Mouse (Mus musculus) spleen, embryonic (tissue): Measurements from ENCODE around the gene Utf1.

Experiments
- CTCF ChIA-PET: fragments of 350-600 bp; sonication (Branson Sonifier 250); formaldehyde crosslinking; loops from one replicate; lab custom pipeline; 2022; lab: Charles Lee

Gene Utf1

GRCm38 (mm10) chr7:139970979-139971378 is 27.4 kb downstream of the Utf1 start:
- CTCF ChIA-PET, result interaction anchor here (2.2 kb wide), 1 partner anchor 24 kb away, joined by 7 read pairs; no protein-coding TSS in a partner anchor

GRCm38 (mm10) chr7:139971436-139971835 is 27.8 kb downstream of the Utf1 start:
- CTCF ChIA-PET, result interaction anchor here (0.6 to 2.2 kb wide), 2 partner anchors 20 to 23 kb away, joined by 6 to 7 read pairs; no protein-coding TSS in a partner anchor

DNA sequence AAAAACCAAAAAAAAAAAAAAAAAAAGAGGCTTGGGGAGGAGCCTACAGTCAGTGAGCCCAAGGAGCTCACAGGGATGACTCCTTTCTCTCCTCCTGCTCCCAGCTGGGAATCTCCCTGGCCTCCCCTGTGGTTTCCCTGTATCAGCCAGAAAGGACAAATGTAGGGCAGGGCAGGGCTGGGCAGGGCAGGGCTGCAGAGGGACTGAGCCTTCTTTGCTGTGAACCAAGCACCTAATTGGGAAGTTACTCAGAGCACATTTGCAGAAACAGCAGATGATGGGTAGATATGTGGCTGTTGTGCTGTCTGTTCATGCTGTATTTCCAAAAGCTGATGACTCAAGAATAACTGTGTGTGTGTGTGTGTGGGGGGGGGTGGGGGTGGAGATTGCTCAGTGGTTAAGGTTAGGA is 29.3 kb downstream of the Utf1 start:
- CTCF ChIA-PET, result no interaction called here

DNA sequence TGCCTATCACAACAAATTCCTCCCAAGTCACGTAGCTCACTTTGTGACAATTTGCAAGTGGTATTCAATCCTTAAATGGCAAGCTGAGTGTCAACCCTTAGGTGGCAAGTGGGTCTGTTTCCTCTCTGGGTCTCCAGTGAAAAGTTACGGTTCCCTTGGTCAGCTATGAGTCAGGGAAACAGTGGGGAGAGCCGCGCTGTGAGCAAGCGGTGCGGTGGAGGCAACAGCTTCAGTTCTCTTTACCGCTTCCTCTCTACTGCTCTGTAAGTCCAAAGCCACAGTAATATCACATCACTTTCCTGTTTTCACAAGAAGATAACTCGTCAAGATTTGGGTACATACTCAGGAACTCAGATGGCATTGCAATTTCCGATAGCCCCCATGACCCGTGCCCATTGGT is 30.7 kb downstream of the Utf1 start:
- CTCF ChIA-PET, result interaction anchor here (0.7 kb wide), 1 partner anchor 20 kb away, joined by 3 read pairs; no protein-coding TSS in a partner anchor

GRCm38 (mm10) chr7:139975471-139975870 is 31.9 kb downstream of the Utf1 start:
- CTCF ChIA-PET, result interaction anchor here (0.5 kb wide), 1 partner anchor 133 kb away, joined by 15 read pairs; no protein-coding TSS in a partner anchor

DNA sequence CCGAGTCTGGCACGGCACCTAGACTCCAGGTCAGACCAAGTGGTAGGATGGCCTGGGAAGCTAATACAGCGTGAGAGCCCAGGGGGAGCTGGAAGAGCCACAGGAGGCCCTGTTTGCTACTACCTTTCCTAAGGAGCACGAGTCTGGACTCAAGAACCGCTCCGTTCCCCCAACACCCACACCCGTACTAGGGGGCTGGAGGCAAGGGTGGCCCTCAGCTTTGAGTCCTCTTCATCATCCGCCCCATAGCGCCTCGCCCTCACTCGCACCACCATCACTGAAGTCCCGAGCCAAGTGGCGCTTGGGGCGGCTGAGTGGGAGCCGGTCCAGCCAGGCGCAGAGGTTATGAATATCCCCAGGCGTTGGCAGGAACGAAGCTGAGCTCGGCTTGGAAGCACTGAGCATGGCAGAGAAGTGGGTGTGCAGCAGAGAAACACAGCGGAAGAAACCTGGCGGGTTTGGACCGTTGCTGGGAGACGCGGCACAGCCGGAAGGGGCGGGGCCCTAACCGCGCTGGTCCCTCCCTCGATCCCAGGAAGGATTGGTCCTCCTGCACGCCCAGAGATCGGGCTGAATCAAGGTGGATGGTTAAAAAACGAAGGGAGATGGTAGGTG is 34.8 kb downstream of the Utf1 start, which contains the start of gene 6430531B16Rik:
TSS of gene 6430531B16Rik (minus strand) at position 478 of the 615 bp plus-strand sequence.
- CTCF ChIA-PET, result no interaction called here

DNA sequence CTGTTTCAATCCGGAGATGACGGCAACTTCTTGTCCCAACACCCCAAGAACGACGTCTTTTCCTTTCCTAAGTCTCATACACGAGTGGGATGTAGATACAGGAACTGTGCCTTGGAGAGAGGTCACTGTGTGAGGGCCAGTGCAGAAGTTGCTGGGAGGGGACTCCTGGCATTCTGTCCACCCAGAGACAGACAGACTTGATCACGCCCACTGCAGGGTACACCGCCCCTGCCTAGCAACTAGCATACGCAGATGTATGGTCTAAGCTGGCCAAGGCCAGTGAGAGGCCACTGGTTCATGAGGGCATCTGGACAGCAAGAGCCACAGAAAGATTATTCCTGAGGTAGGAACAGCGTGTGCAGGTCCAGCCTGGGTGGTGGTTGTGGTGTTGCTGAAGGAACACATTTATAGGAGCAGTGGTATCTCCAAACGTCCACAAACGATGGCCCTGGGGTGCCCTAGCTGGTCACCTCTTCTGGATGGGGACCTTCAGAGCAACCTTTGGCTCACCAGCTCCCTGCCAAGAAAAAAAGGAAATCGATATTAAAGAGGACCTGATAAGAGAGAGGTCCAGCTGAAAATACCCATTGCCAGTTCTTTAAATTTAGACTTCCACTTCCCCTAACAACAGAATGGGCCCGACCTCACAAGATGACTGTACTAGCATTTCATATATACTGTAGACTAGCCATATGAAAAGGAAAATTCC is 35.6 kb downstream of the Utf1 start:
- CTCF ChIA-PET, result interaction anchor here (1.2 kb wide), 1 partner anchor 10 kb away, joined by 3 read pairs; no protein-coding TSS in a partner anchor

DNA sequence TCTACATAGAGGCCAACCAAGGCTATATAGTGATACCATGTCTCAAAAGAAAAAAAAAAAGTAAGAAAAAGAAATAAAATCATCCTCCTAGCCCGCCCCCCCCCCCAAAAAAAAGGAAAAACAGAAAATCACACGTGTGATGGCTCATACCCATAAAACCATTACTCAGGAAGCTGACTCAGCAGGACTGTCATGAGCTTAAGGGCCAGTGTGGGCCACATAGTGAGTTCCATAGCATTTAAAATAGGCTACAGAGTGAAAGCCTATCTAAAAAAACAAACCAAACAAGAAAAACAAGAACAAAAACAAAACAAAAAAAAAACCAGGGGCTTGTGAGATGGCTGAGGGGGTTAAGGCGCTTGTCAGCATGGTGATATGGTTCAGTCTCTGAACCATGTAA is 37.2 kb downstream of the Utf1 start:
- CTCF ChIA-PET, result interaction anchor here (0.6 to 1.2 kb wide), 2 partner anchors 11 to 23 kb away, joined by 3 to 12 read pairs; no protein-coding TSS in a partner anchor

DNA sequence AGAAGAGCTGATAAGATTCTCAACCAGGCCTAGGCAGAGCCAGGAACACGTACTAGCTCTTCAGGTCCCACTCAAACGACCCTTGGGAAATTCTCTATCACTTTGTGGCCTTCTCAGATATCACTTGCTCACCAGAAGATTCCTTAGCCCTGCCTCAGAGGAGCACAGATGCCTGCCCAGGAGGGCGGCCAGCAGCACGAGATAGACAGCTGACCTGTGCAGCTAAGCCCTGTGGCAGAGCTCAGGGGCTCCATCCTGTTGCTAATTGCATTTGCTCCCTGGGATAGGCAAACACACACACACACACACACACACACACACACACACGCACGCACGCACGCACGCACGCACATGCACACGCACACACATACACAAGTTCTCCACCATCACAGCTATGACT is 38.5 kb downstream of the Utf1 start:
- CTCF ChIA-PET, result no interaction called here

- CTCF ChIA-PET, result interaction anchor here (0.8 to 0.9 kb wide), 2 partner anchors 62 to 122 kb away, joined by 3 to 4 read pairs; no protein-coding TSS in a partner anchor
Observed at GRCm38 (mm10) chr7:139984505-139984904, 40.9 kb downstream of the Utf1 start.

GRCm38 (mm10) chr7:139988272-139988671 is 44.7 kb downstream of the Utf1 start:
- CTCF ChIA-PET, result no interaction called here

GRCm38 (mm10) chr7:139990864-139991394 is 47.3 kb downstream of the Utf1 start:
- CTCF ChIA-PET, result no interaction called here

GRCm38 (mm10) chr7:139992406-139992805 is 48.8 kb downstream of the Utf1 start, which contains the start of gene Adam8:
TSS of gene Adam8 (minus strand) at chr7:139992562.
- CTCF ChIA-PET, result no interaction called here

DNA sequence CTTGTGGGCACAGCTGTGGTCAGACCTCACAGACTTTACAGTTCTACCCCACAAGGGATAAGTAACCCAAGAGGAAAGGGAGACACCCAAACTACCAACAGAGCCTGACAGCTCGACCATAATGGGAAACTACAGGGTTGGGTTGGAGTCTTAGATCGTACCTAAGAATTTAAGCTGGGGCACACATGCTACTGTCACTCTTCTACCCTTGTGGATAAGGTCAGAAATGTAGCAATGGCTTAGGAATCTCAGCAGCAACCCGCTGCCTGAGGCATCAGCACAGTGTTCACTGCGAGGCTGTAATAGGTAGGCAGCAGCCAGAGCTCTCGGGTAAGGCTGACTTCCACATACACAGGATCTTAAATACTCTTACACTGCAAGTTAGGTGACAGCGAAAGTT is 49.9 kb downstream of the Utf1 start:
- CTCF ChIA-PET, result interaction anchor here (1.2 to 1.8 kb wide), 3 partner anchors 9 to 299 kb away, joined by 3 to 5 read pairs (median 3); no protein-coding TSS in a partner anchor

- CTCF ChIA-PET, result interaction anchor here (0.7 to 1.9 kb wide), 5 partner anchors 9 to 299 kb away, joined by 3 to 7 read pairs (median 3); no protein-coding TSS in a partner anchor
Observed at GRCm38 (mm10) chr7:139994202-139994601, 50.6 kb downstream of the Utf1 start.

DNA sequence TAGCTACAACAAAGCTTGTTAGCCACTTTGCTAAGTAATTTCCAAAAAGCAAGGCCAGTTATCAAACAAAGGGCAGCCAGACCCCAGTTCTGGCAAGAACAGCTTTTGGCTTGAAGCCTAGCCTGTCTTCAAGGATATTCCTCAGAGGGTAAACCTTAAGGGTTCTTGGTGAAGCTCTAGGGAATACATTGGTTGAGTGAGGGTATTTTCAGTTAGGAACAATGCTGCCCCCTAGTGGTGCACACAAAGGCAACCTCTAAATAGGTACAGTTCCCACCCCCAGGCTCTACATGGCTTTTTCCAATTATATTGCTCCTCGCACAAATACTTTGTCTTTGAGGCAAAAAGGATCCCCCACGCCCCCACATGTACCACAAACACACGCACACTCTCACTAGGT is 51.1 kb downstream of the Utf1 start:
- CTCF ChIA-PET, result interaction anchor here (0.7 to 1.9 kb wide), 6 partner anchors 8 to 300 kb away, joined by 3 to 7 read pairs (median 4); no protein-coding TSS in a partner anchor
